Mouse (Mus musculus): Measurements from ENCODE around the gene Csf3r. TPM values are rescaled to one million over a fixed set of nuclear protein-coding genes. Genes with fewer than 3 reads are reported as not detected.

Gene Csf3r
- polyA plus RNA-seq, 1 experiment from 2014 or later = 0.58 TPM

GRCm38 (mm10) chr4:126091873-126092272 is 67.5 kb downstream of the Csf3r start:
- DNase-seq (ENCODE audit: low spot score) = no peak
- 83% methylated on average over 8 of the region's 8 CpGs for WGBS
- Histone ChIP-seq H3K9me3 (replicated peaks) (no peaks in the 10 kb centered on the region), H3K27ac (no peak overlapping the region), H3K27me3 (ENCODE audit: low read depth, poor library complexity, severe bottlenecking) (no peaks in the 10 kb centered on the region), H3K4me1 (peaks cover 11% of the 10 kb centered on the region), H3K36me3 (no peaks in the 10 kb centered on the region; the same call in 1 of the 2 replicates), H3K4me3 (no peak overlapping the region)

Other genes with a start within 250 kb of the Csf3r start
- 150 and 170 TPM in 2 replicates for gene Mrps15, start 22.4 kb downstream of the Csf3r start, polyA plus RNA-seq (2016; fragmentation: Nextera tagmentation; extraction: Ambion mirVana)
- gene Oscp1, start 34.0 kb downstream of the Csf3r start, polyA plus RNA-seq (2016; fragmentation: Nextera tagmentation; extraction: Ambion mirVana) = 20.4 and 23.7 TPM in 2 replicates
- gene Lsm10, start 72.1 kb downstream of the Csf3r start, polyA plus RNA-seq (2016; fragmentation: Nextera tagmentation; extraction: Ambion mirVana) = 41.3 and 48.0 TPM in 2 replicates
- 48.2 and 52.1 TPM in 2 replicates for gene Stk40, start 79.4 kb downstream of the Csf3r start, polyA plus RNA-seq (2016; fragmentation: Nextera tagmentation; extraction: Ambion mirVana)
- gene Eva1b, start 123.2 kb downstream of the Csf3r start, polyA plus RNA-seq (2016; fragmentation: Nextera tagmentation; extraction: Ambion mirVana) = 72.7 and 82.2 TPM in 2 replicates
- 2.9 and 4.7 TPM in 2 replicates for gene Sh3d21, start 138.9 kb downstream of the Csf3r start, polyA plus RNA-seq (2016; fragmentation: Nextera tagmentation; extraction: Ambion mirVana)
- 263 and 287 TPM in 2 replicates for gene Thrap3, start 178.2 kb downstream of the Csf3r start, polyA plus RNA-seq (2016; fragmentation: Nextera tagmentation; extraction: Ambion mirVana)
- gene Map7d1, start 231.8 kb downstream of the Csf3r start, polyA plus RNA-seq (2016; fragmentation: Nextera tagmentation; extraction: Ambion mirVana) = 56.2 and 63.2 TPM in 2 replicates
- gene Trappc3, start 237.8 kb downstream of the Csf3r start, polyA plus RNA-seq (2016; fragmentation: Nextera tagmentation; extraction: Ambion mirVana) = 83.1 and 95.3 TPM in 2 replicates